Mouse (Mus musculus) midbrain, embryonic 15.5 days (tissue): ENCODE measurements around the gene Bard1. TPM values are rescaled to one million over a fixed set of nuclear protein-coding genes. Genes with fewer than 3 reads are reported as not detected.

Source experiments
- ATAC-seq: fragments of 200-750 bp; cut with Nextera tagmentation; replicated peaks from 2 replicates; pipeline ENCODE4 v1.8.0; 2017; ENCODE audit warnings: moderate TSS enrichment
- H3K27ac ChIP-seq: fragments of 300-500 bp; sonication (generic); 2 replicates; pipeline ENCODE4 v1.5.1; 2015; ENCODE audit warnings: mild to moderate bottlenecking, inconsistent platforms
- H3K27me3 ChIP-seq: fragments of 300-500 bp; sonication (generic); replicated peaks from 2 replicates; pipeline ENCODE4 v1.6.1; 2015; ENCODE audit warnings: inconsistent platforms
- H3K36me3 ChIP-seq: fragments of 300-500 bp; sonication (generic); replicated peaks from 2 replicates; pipeline ENCODE4 v1.6.1; 2015; ENCODE audit warnings: inconsistent platforms
- H3K4me1 ChIP-seq: fragments of 300-500 bp; sonication (generic); 2 replicates; pipeline ENCODE4 v1.6.1; 2015; ENCODE audit warnings: inconsistent platforms
- H3K4me2 ChIP-seq: fragments of 300-500 bp; sonication (generic); 2 replicates; pipeline ENCODE4 v1.6.1; 2015; ENCODE audit warnings: inconsistent platforms, mild to moderate bottlenecking, moderate library complexity
- H3K4me3 ChIP-seq: fragments of 300-500 bp; sonication (generic); 2 replicates; pipeline ENCODE4 v1.5.1; 2015; ENCODE audit warnings: mild to moderate bottlenecking, inconsistent platforms
- H3K9ac ChIP-seq: fragments of 300-500 bp; sonication (generic); 2 replicates; pipeline ENCODE4 v1.6.1; 2015; ENCODE audit warnings: mild to moderate bottlenecking, inconsistent platforms
- H3K9me3 ChIP-seq: fragments of 300-500 bp; sonication (generic); 2 replicates; pipeline ENCODE4 v1.6.1; 2016; ENCODE audit warnings: inconsistent platforms
- WGBS: fragments of 180-500 bp; shearing (Covaris S2); methylation state at CpG from one replicate; pipeline ENCODE4 v1.1.7; 2015; ENCODE audit warnings: mixed read lengths; 5-methylcytosine and 5-hydroxymethylcytosine counted together
- polyA plus RNA-seq: library from polyadenylated mRNA; unstranded; fragments of >200 nt; fragmentation: Nextera tagmentation; extraction: Ambion mirVana; gene quantifications from 2 replicates; pipeline ENCODE4 v1.2.1, GENCODE M21; 2015

Gene Bard1
- polyA plus RNA-seq, 1 experiment from 2014 or later: 0.54 TPM

- H3K36me3 ChIP-seq: no peaks in the 10 kb centered on the region
- H3K9ac ChIP-seq: no peak overlapping the region
- H3K27ac ChIP-seq: no peak overlapping the region
Measured at GRCm38 (mm10) chr1:71099945-71100515, 2.9 kb downstream of the Bard1 start.

GRCm38 (mm10) chr1:71096031-71096430, 6.9 kb downstream of the Bard1 start:
- WGBS: 92% methylated on average over 1 of the region's 1 CpGs
- H3K4me3 ChIP-seq: no peak overlapping the region
- H3K36me3 ChIP-seq: no peaks in the 10 kb centered on the region
- no peak overlapping the region for H3K4me2 ChIP-seq
- H3K9ac ChIP-seq: no peak overlapping the region
- H3K27me3 ChIP-seq: no peaks in the 10 kb centered on the region
- no peak for ATAC-seq
- H3K9me3 ChIP-seq: no peaks in the 10 kb centered on the region
- peaks cover 2% of the 10 kb centered on the region; the same call in 1 of the 2 replicates for H3K4me1 ChIP-seq
- no peak overlapping the region for H3K27ac ChIP-seq

More at GRCm38 (mm10) chr1:71099945-71100515, 2.9 kb downstream of the Bard1 start:
- Histone ChIP-seq H3K4me3 (no peak overlapping the region), H3K9me3 (no peaks in the 10 kb centered on the region), H3K4me2 (no peak overlapping the region), H3K4me1 (peaks cover 6% of the 10 kb centered on the region; the same call in 1 of the 2 replicates), H3K27me3 (no peaks in the 10 kb centered on the region)
- 33% methylated on average over 3 of the region's 3 CpGs for WGBS
- ATAC-seq: no peak

GRCm38 (mm10) chr1:71095211-71095805, 7.6 kb downstream of the Bard1 start:
- Histone ChIP-seq H3K27me3 (no peaks in the 10 kb centered on the region), H3K36me3 (no peaks in the 10 kb centered on the region), H3K4me3 (no peak overlapping the region), H3K9me3 (no peaks in the 10 kb centered on the region), H3K4me2 (no peak overlapping the region), H3K4me1 (peaks cover 2% of the 10 kb centered on the region; the same call in 1 of the 2 replicates), H3K27ac (no peak overlapping the region), H3K9ac (no peak overlapping the region)
- 95% methylated on average over 2 of the region's 2 CpGs for WGBS
- no peak for ATAC-seq

GRCm38 (mm10) chr1:71075651-71076050, 27.3 kb downstream of the Bard1 start:
- Histone ChIP-seq H3K4me2 (no peak overlapping the region), H3K27me3 (no peaks in the 10 kb centered on the region), H3K9ac (no peak overlapping the region), H3K27ac (no peak overlapping the region), H3K36me3 (no peaks in the 10 kb centered on the region), H3K4me3 (no peak overlapping the region), H3K4me1 (no peaks in the 10 kb centered on the region), H3K9me3 (no peaks in the 10 kb centered on the region)
- WGBS: 59% methylated on average over 3 of the region's 3 CpGs
- no peak for ATAC-seq

- H3K4me3 ChIP-seq: no peak overlapping the region
- no peaks in the 10 kb centered on the region for H3K36me3 ChIP-seq
- no peaks in the 10 kb centered on the region for H3K9me3 ChIP-seq
- H3K27me3 ChIP-seq: no peaks in the 10 kb centered on the region
- no peak for ATAC-seq
- no peak overlapping the region for H3K4me2 ChIP-seq
- no peak overlapping the region for H3K9ac ChIP-seq
- no peaks in the 10 kb centered on the region for H3K4me1 ChIP-seq
- H3K27ac ChIP-seq: no peak overlapping the region
Measured at GRCm38 (mm10) chr1:71070771-71071170, 32.2 kb downstream of the Bard1 start.

- Histone ChIP-seq H3K4me3 (no peak overlapping the region), H3K4me1 (no peaks in the 10 kb centered on the region), H3K4me2 (no peak overlapping the region), H3K27ac (no peak overlapping the region), H3K36me3 (no peaks in the 10 kb centered on the region), H3K27me3 (no peaks in the 10 kb centered on the region), H3K9me3 (no peaks in the 10 kb centered on the region), H3K9ac (no peak overlapping the region)
- no peak for ATAC-seq
- 90% methylated on average over 3 of the region's 3 CpGs for WGBS
Measured at GRCm38 (mm10) chr1:71068728-71069304, 34.1 kb downstream of the Bard1 start.

- H3K9ac ChIP-seq: no peak overlapping the region
- H3K27me3 ChIP-seq: no peaks in the 10 kb centered on the region
- no peaks in the 10 kb centered on the region for H3K36me3 ChIP-seq
- H3K9me3 ChIP-seq: no peaks in the 10 kb centered on the region
- H3K4me1 ChIP-seq: no peaks in the 10 kb centered on the region
- 90% methylated on average over 16 of the region's 16 CpGs for WGBS
- H3K27ac ChIP-seq: no peak overlapping the region
- H3K4me3 ChIP-seq: no peak overlapping the region
- no peak for ATAC-seq
- H3K4me2 ChIP-seq: no peak overlapping the region
Measured at GRCm38 (mm10) chr1:71063885-71064492, 39.0 kb downstream of the Bard1 start.

GRCm38 (mm10) chr1:71056143-71056542, 46.8 kb downstream of the Bard1 start:
- no peak for ATAC-seq
- H3K4me3 ChIP-seq: no peak overlapping the region
- no peak overlapping the region for H3K27ac ChIP-seq
- no peaks in the 10 kb centered on the region for H3K27me3 ChIP-seq
- H3K4me2 ChIP-seq: no peak overlapping the region
- no peaks in the 10 kb centered on the region for H3K9me3 ChIP-seq
- no peaks in the 10 kb centered on the region for H3K4me1 ChIP-seq
- no peaks in the 10 kb centered on the region for H3K36me3 ChIP-seq
- H3K9ac ChIP-seq: no peak overlapping the region
- WGBS: 74% methylated on average over 4 of the region's 4 CpGs

GRCm38 (mm10) chr1:71055454-71055853, 47.5 kb downstream of the Bard1 start:
- WGBS: 78% methylated on average over 1 of the region's 1 CpGs
- H3K9me3 ChIP-seq: no peaks in the 10 kb centered on the region
- no peak overlapping the region for H3K9ac ChIP-seq
- H3K4me1 ChIP-seq: no peaks in the 10 kb centered on the region
- no peak overlapping the region for H3K27ac ChIP-seq
- H3K27me3 ChIP-seq: no peaks in the 10 kb centered on the region
- no peak overlapping the region for H3K4me3 ChIP-seq
- no peak for ATAC-seq
- H3K36me3 ChIP-seq: no peaks in the 10 kb centered on the region
- no peak overlapping the region for H3K4me2 ChIP-seq

GRCm38 (mm10) chr1:71052756-71053155, 50.2 kb downstream of the Bard1 start:
- no peak overlapping the region for H3K4me3 ChIP-seq
- 90% methylated on average over 2 of the region's 2 CpGs for WGBS
- no peaks in the 10 kb centered on the region for H3K9me3 ChIP-seq
- H3K27ac ChIP-seq: no peak overlapping the region
- ATAC-seq: no peak
- H3K27me3 ChIP-seq: no peaks in the 10 kb centered on the region
- H3K9ac ChIP-seq: no peak overlapping the region
- H3K4me2 ChIP-seq: no peak overlapping the region
- no peaks in the 10 kb centered on the region for H3K36me3 ChIP-seq
- no peaks in the 10 kb centered on the region for H3K4me1 ChIP-seq

GRCm38 (mm10) chr1:71052252-71052651, 50.7 kb downstream of the Bard1 start:
- Histone ChIP-seq H3K27ac (no peak overlapping the region), H3K27me3 (no peaks in the 10 kb centered on the region), H3K36me3 (no peaks in the 10 kb centered on the region), H3K4me2 (no peak overlapping the region), H3K4me3 (no peak overlapping the region), H3K9ac (no peak overlapping the region), H3K4me1 (no peaks in the 10 kb centered on the region), H3K9me3 (no peaks in the 10 kb centered on the region)
- ATAC-seq: no peak
- WGBS: 83% methylated on average over 3 of the region's 3 CpGs

- Histone ChIP-seq H3K4me2 (no peak overlapping the region), H3K36me3 (no peaks in the 10 kb centered on the region), H3K27ac (no peak overlapping the region), H3K27me3 (no peaks in the 10 kb centered on the region), H3K9me3 (no peaks in the 10 kb centered on the region), H3K9ac (no peak overlapping the region), H3K4me1 (no peaks in the 10 kb centered on the region), H3K4me3 (no peak overlapping the region)
- ATAC-seq: no peak
- 90% methylated on average over 2 of the region's 2 CpGs for WGBS
Measured at GRCm38 (mm10) chr1:71045141-71045540, 57.8 kb downstream of the Bard1 start.
